Mouse (Mus musculus) hindbrain, postnatal 0 days (tissue): ENCODE data around the gene Kremen2. TPM values are rescaled to one million over a fixed set of nuclear protein-coding genes. Genes with fewer than 3 reads are reported as not detected.
A peak's percentile ranks its signal among the peaks of the same experiment; 100 is the strongest.

ENCODE experiments used
- ATAC-seq: fragments of 200-750 bp; cut with Nextera tagmentation; 2 replicates; pipeline ENCODE4 v1.8.0; 2017; ENCODE audit warnings: mild to moderate bottlenecking, moderate TSS enrichment, moderate library complexity
- DNase-seq: peaks from one replicate; pipeline ENCODE4 v3.0.0-alpha.2; 2015; ENCODE audit warnings: low spot score
- H3K27ac ChIP-seq: fragments of 300-500 bp; sonication (generic); 2 replicates; pipeline ENCODE4 v1.5.1; 2014; ENCODE audit warnings: mild to moderate bottlenecking
- H3K27me3 ChIP-seq: fragments of 300-500 bp; sonication (generic); 2 replicates; pipeline ENCODE4 v1.6.1; 2014; ENCODE audit warnings: low read length, mixed read lengths; ENCODE audit not compliant: insufficient read depth
- H3K36me3 ChIP-seq: fragments of 300-500 bp; sonication (generic); 2 replicates; pipeline ENCODE4 v1.6.1; 2014; ENCODE audit warnings: low read length, mixed read lengths; ENCODE audit not compliant: insufficient read depth
- H3K4me1 ChIP-seq: fragments of 300-500 bp; sonication (generic); 2 replicates; pipeline ENCODE4 v1.6.1; 2014; ENCODE audit warnings: antibody characterized with exemption, low read length, mixed read lengths; ENCODE audit not compliant: insufficient read depth
- H3K4me2 ChIP-seq: fragments of 300-500 bp; sonication (generic); 2 replicates; pipeline ENCODE4 v1.6.1; 2014; ENCODE audit warnings: low read depth, mild to moderate bottlenecking, low read length, moderate library complexity, mixed read lengths
- H3K4me3 ChIP-seq: fragments of 300-500 bp; sonication (generic); 2 replicates; pipeline ENCODE4 v1.5.1; 2014; ENCODE audit warnings: low read length
- H3K9ac ChIP-seq: fragments of 300-500 bp; sonication (generic); replicated peaks from 2 replicates; pipeline ENCODE4 v1.6.1; 2014; ENCODE audit warnings: mild to moderate bottlenecking, low read length, moderate library complexity, mixed read lengths
- H3K9me3 ChIP-seq: fragments of 300-500 bp; sonication (generic); 2 replicates; pipeline ENCODE4 v1.6.1; 2016; ENCODE audit warnings: low read length, mixed read lengths
- CTCF ChIP-seq: IDR thresholded peaks from 2 replicates; pipeline ENCODE4 v1.5.1; 2016; ENCODE audit warnings: antibody characterized with exemption, control low read depth, low read depth
- WGBS: fragments of 180-500 bp; shearing (Covaris S2); extraction: QIAGEN DNeasy Blood & Tissue Kit; methylation state at CpG from one replicate; pipeline ENCODE4 v1.1.7; 2014; 5-methylcytosine and 5-hydroxymethylcytosine counted together
- polyA plus RNA-seq: library from polyadenylated mRNA; unstranded; fragments of >200 nt; fragmentation: Nextera tagmentation; extraction: Ambion mirVana; gene quantifications from 2 replicates; pipeline ENCODE4 v1.2.1, GENCODE M21; 2015
- total RNA-seq: library from RNA; depleted of rRNA; stranded (reverse); fragments of >200 nt; gene quantifications from 2 replicates; pipeline ENCODE4 v1.2.3, GENCODE M21; 2014

Gene Kremen2
- total and polyA plus RNA-seq, 2 experiments from 2014 or later: 1.2 to 1.4 TPM

GRCm38 (mm10) chr17:23742210-23742793 lies 3.3 kb downstream of the Kremen2 start:
- H3K4me1 ChIP-seq: peaks cover 40% of the 10 kb centered on the region
- H3K36me3 ChIP-seq: 0 out of 2 replicates have a peak, but pooled peaks cover 4% of the 10 kb centered on the region
- H3K27me3 ChIP-seq: peaks cover 48% of the 10 kb centered on the region
- no peaks in the 10 kb centered on the region for H3K9me3 ChIP-seq
- H3K9ac ChIP-seq: 0 out of 2 replicates have a peak overlapping the region, but pooled peaks have one; percentile 17
- H3K4me3 ChIP-seq: peak overlapping the region; percentile 21
- H3K4me2 ChIP-seq: peak overlapping the region; percentile 36; the same call in 1 of the 2 replicates
- peak; percentile 48 for DNase-seq
- no peak for ATAC-seq
- no peak overlapping the region for H3K27ac ChIP-seq
- WGBS: 8% methylated on average over 44 of the region's 44 CpGs
- no peak for TF ChIP-seq CTCF

- no peaks in the 10 kb centered on the region for H3K9me3 ChIP-seq
- peaks cover 48% of the 10 kb centered on the region for H3K27me3 ChIP-seq
- 0 out of 2 replicates have a peak overlapping the region, but pooled peaks have one; percentile 17 for H3K9ac ChIP-seq
- H3K4me1 ChIP-seq: peaks cover 40% of the 10 kb centered on the region
- H3K36me3 ChIP-seq: peaks cover 10% of the 10 kb centered on the region; the same call in 1 of the 2 replicates
- ATAC-seq (no peak), DNase-seq (no peak)
- 0 out of 2 replicates have a peak overlapping the region, but pooled peaks have one; percentile 21 for H3K4me3 ChIP-seq
- H3K4me2 ChIP-seq: 0 out of 2 replicates have a peak overlapping the region, but pooled peaks have one; percentile 36
- 55% methylated on average over 38 of the region's 38 CpGs for WGBS
- H3K27ac ChIP-seq: no peak overlapping the region
- TF ChIP-seq CTCF: no peak
These were observed 4.0 kb downstream of the Kremen2 start for GRCm38 (mm10) chr17:23741359-23742209.

GRCm38 (mm10) chr17:23740598-23741021 lies 5.0 kb downstream of the Kremen2 start, which contains the start of gene Paqr4:
Paqr4 (minus strand) TSS chr17:23740867.
- 7% methylated on average over 13 of the region's 13 CpGs for WGBS
- ATAC-seq: peak; percentile 21; the same call in 1 of the 2 replicates
- H3K4me1 ChIP-seq: peaks cover 36% of the 10 kb centered on the region

GRCm38 (mm10) chr17:23740136-23740584 lies 5.5 kb downstream of the Kremen2 start:
- Histone ChIP-seq H3K4me1 (peaks cover 34% of the 10 kb centered on the region), H3K4me3 (peak overlapping the region; percentile 82), H3K36me3 (peaks cover 17% of the 10 kb centered on the region; the same call in 1 of the 2 replicates), H3K9me3 (no peaks in the 10 kb centered on the region), H3K27ac (peak overlapping the region; percentile 88), H3K9ac (peak overlapping the region; percentile 77), H3K27me3 (peaks cover 40% of the 10 kb centered on the region), H3K4me2 (peak overlapping the region; percentile 74)
- under 1% methylated on average over 46 of the region's 46 CpGs for WGBS
- DNase-seq: peak; percentile 94
- no peak for TF ChIP-seq CTCF
- peak; percentile 83 for ATAC-seq

More at GRCm38 (mm10) chr17:23740598-23741021, 5.0 kb downstream of the Kremen2 start, which contains the start of gene Paqr4:
- Histone ChIP-seq H3K27me3 (peaks cover 41% of the 10 kb centered on the region), H3K4me2 (peak within 1 kb of the TSS; percentile 74), H3K4me3 (peak within 1 kb of the TSS; percentile 82), H3K36me3 (peaks cover 13% of the 10 kb centered on the region; the same call in 1 of the 2 replicates), H3K9ac (peak within 1 kb of the TSS; percentile 77), H3K9me3 (no peaks in the 10 kb centered on the region), H3K27ac (peak within 1 kb of the TSS; percentile 88)
- no peak for TF ChIP-seq CTCF
- DNase-seq: no peak

- H3K4me2 ChIP-seq: peak overlapping the region; percentile 74
- WGBS: 1% methylated on average over 48 of the region's 48 CpGs
- peak overlapping the region; percentile 82 for H3K4me3 ChIP-seq
- no peak for TF ChIP-seq CTCF
- peaks cover 33% of the 10 kb centered on the region for H3K27me3 ChIP-seq
- peak overlapping the region; percentile 88 for H3K27ac ChIP-seq
- no peaks in the 10 kb centered on the region for H3K9me3 ChIP-seq
- peak; percentile 68 for ATAC-seq
- H3K36me3 ChIP-seq: peaks cover 20% of the 10 kb centered on the region; the same call in 1 of the 2 replicates
- H3K9ac ChIP-seq: peak overlapping the region; percentile 77
- DNase-seq: peak; percentile 73
- peaks cover 27% of the 10 kb centered on the region for H3K4me1 ChIP-seq
These were observed 6.2 kb downstream of the Kremen2 start for GRCm38 (mm10) chr17:23739202-23740135.
